Mouse (Mus musculus) E14TG2a.4 (cell line): ENCODE data around the gene Wnt10a.

Experiments
- CTCF ChIP-seq: conservative IDR thresholded peaks from 2 replicates; pipeline ENCODE4 v1.5.1; 2014; ENCODE audit warnings: low read length
- NANOG ChIP-seq: IDR thresholded peaks from 2 replicates; pipeline ENCODE4 v1.6.1; 2014; ENCODE audit warnings: borderline replicate concordance, low read length, mixed read lengths

DNA sequence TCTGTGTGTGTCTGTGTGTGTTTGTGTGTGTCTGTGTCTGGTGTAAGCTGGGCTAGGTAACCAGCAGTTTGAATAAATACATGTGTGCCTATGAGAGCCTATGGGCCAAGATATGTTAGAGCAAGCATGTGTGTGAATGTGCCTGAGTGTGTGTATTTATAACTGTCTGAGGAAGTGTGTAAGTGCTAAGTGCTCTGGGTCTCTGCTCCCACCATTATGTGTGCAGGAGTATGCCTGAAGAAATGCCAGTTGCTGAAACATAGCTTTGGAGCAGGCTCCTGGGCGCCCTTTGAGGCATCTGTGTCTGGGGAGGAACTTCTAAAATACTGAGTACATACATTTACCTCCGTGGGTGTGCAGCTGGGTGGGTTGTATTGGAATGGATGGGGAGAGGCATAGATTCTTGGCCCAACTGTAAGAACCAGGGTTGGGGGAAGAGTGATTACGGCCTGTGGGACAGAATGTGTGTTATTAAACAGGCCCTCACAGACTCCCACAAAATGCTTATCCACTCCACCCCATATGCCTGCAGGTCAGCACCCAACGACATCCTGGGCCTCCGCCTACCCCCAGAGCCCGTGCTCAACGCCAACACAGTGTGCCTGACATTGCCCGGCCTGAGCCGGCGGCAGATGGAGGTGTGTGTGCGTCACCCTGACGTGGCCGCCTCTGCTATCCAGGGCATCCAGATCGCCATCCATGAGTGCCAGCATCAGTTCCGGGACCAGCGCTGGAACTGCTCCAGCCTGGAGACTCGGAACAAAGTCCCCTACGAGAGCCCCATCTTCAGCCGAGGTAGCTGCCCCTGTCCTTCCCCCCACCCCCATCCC is 1.7 kb downstream of the Wnt10a start:
- TF ChIP-seq CTCF (no peak), NANOG (no peak)
